Mouse (Mus musculus) lung, postnatal 0 days (tissue): ENCODE data around the gene Cdh4.

ENCODE experiments used
- CTCF ChIP-seq: IDR thresholded peaks from 2 replicates; pipeline ENCODE4 v1.5.1; 2016; ENCODE audit warnings: antibody characterized with exemption, mild to moderate bottlenecking
- EP300 ChIP-seq: IDR thresholded peaks from 2 replicates; pipeline ENCODE4 v1.6.1; 2016; ENCODE audit warnings: antibody characterized with exemption, mild to moderate bottlenecking, control low read depth

- TF ChIP-seq CTCF (no peak), EP300 (no peak)
Measured at GRCm38 (mm10) chr2:179541096-179541495, 98.9 kb downstream of the Cdh4 start.
